Mouse (Mus musculus) CH12F3 (cell line): ENCODE measurements around the gene Rnf113a2.

ENCODE experiments used
- in situ Hi-C: fragments of 300-500 bp; cut with MboI; formaldehyde crosslinking; loops from 2 replicates; pipeline ENCODE4 v1.14.3; 2020; ENCODE audit warnings: low sequenced_read_pairs

Rnf113a2 gene

DNA sequence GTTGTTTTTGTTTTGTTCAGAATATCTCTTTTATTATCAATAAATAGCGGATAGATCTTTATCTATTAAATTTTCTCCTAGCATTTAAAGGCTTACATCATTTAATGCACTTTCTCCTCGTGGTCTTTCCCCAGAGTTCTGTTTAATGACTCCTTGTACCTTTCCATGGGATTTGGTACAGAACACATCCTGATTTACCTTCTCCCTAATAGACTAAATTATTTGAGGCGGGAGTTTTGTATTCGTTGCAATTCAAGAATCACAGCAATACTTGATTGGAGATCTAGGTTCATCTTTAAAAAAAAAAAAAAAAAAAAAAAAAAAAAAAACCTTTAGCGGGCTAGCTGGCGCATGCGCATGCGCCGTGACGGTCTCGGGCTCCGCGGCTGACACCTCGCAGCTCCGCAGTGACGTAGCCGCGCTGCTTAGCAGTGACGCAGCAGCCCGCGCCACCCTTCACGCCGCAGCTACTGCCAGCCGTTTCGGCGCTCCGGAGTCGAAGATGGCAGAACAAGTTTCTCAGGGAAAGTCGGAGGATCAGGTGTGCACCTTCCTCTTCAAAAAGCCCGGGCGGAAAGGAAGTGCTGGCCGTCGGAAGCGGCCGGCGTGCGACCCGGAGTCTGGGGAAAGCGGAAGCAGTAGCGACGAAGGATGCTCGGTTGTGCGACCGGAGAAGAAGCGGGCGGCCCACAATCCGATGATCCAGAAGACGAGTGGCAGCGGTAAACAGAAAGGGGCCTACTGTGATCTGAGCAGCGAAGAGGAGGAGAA lies at the start of gene Rnf113a2:
Gene Rnf113a2 (plus strand): TSS at position 363 of the 771 bp plus-strand sequence.
- in situ Hi-C loops, result no loop called here

DNA sequence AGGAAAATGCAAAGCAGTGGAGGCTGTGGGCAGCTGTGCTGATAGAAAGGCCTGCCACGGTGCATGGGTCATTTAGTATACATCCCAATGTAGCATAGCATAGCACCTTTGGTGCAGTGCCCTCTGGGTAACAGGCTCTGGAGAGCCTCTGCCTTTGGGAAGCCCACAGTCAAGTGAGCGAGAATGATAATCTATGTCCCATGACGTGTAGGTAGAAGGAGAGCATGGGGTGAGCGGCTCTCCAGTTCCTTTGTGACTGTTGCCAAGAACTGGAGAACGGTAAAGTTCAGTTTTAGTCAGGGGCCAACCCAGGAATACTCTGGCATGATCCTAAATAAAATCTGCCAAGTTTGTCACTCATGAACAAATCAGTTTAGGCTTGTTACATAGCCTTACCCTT lies 45.3 kb upstream of the Rnf113a2 start:
- in situ Hi-C loops, result no loop called here

DNA sequence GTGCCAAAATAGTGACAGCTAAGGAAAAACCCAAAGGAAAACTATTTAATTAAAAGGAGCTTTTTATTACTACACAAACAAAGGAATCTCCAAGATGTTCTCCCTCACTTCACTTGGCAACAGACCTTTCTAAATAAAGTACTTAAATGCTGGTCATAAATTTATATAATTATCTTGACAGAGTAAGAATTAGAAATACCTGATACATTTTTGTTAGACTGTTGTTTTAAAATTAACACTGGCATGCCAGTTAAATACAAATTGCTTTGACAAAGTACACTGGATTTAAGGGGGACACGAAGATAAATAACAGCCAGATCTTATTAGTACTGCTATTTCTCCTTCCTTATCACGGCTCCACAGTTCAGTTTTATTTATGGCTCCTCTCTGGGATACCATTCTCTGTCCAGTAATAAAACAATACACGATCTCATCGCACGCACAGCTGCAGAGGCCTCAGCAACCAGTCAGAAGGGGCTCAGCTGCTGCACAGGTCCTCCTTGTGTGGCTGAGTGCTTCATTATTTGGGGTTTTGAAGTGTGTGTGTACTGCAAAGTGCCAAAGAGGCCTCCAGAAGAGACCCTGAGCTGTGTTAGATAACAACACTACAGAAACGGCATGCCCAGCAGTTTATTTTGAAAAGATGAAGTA lies 43.0 kb upstream of the Rnf113a2 start:
- in situ Hi-C loops, result no loop called here

DNA sequence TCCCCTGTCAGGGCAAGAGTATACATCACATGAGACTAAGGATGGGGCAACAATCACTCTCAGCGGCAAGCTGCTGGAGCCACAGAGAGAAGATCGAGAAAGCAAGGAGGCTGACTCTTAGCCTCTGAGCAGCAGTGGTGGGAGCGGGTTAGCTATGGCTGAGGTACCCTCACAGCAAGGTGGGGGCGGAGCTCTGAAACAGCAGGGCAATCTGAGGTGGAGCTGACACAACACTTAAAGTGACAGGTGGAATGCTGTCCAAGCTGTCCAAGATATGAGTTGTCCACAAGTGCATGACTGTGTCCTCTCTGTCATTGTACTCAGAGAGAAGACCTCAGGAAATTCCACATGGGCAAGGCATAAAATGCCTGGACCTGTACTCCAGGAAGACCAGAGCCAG lies 34.6 kb upstream of the Rnf113a2 start:
- in situ Hi-C loops, result no loop called here

DNA sequence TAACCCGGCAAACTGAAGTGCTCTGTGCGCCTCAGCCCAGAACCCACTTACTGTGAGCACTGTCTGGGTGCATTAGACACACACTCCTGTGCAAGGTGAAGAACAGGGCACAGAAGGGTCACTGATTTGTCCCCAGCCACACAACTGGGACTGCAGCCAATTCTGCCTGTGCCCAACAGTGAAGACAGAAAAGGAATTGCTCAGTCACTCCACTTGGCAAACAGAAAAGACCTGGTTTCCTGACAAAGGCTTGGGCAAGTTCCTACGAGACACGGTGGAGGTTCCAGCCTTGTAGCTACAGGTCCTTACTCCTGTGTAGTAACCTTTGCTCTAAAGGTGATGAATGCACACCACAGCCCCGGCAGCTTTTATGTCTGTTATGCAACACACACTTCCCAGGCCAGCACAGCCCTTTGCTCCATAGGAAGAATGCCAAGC lies 32.3 kb upstream of the Rnf113a2 start:
- in situ Hi-C loops, result no loop called here

DNA sequence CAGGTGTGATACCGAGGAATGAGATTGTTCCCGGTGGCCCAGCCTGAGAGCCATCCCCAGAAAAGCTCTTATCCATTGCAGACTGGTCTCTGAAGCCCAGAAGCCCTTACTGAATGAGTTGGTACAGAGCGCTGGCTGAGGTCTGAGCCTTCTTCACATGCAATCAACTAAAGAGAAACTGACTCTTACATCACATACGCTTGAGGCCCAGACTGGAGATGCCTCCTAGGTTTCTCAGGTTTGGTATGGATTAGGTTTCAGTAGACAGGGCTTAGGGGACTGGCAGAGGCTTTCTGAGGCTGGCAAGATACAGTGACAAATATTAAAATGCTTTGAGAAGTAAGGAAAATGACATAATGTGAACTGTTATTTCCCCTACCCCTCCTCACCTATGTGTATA lies 31.6 kb upstream of the Rnf113a2 start:
- in situ Hi-C loops, result no loop called here

DNA sequence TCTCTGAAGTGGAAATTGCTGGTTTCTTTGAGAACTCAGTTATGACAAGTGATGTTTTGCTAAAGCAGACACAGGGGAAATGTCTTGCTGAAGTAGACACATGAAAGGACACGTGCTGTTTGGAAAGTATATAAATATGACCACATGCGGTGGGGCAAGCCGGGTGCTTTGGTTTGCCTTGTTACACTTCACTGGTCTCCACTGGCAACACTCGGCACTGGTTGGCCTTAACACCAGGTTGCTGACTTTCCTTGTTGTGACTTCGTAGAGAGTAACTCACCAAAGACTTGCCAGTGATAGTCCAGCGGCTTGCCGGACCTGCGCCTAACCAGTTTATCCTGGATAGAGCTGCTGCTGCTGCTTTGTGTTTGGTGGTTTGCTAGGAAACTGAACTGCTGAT lies 28.9 kb upstream of the Rnf113a2 start:
- in situ Hi-C loops, result no loop called here

DNA sequence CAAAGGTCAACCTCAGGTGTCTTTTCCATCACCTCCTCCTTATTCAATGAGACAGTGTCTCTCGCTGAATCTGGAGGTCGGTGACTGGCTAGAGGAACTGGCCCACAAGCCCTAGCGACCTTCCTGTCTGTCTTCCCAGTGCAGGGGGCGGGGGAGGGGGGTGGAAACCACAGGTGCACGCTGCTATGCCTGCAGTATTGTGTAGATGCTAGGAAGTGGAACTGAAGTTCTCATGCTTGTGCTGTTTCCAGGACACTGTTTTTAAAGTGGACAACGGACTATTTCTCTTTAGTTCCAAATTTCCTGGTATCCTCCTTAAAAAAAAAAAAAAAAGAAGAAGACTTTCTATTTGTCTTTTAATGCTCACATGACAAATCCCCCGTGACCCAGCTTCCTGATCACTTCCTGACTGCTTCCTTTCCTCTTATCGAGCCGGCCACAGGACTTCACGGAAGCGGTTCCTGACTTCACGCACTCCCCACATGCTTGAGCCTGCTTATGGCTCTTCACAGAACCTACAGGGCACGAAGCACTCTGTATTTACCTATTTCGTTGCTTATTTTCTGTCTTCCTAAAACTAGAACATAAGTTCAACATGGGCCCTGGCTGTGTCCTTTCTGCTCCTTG lies 28.1 kb upstream of the Rnf113a2 start:
- in situ Hi-C loops, result no loop called here

DNA sequence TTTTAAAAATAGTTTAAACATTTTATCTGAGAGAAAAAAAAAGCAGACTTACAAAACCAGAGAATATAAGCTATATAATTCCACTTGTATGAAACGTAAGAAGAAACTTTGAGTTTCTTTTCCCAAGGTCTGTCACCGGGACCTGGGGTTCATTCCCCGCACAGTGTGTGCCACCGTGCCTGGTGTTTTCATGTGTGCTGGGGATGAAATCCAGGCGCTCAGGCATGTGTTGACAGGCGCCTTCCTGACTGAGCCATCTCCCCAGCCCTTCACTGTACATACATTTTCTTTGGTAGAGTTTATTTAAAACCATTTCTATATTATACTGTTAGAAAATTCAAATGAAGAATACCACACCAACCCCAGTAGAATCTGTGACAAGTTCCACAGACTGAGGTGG lies 26.7 kb upstream of the Rnf113a2 start:
- in situ Hi-C loops, result no loop called here

DNA sequence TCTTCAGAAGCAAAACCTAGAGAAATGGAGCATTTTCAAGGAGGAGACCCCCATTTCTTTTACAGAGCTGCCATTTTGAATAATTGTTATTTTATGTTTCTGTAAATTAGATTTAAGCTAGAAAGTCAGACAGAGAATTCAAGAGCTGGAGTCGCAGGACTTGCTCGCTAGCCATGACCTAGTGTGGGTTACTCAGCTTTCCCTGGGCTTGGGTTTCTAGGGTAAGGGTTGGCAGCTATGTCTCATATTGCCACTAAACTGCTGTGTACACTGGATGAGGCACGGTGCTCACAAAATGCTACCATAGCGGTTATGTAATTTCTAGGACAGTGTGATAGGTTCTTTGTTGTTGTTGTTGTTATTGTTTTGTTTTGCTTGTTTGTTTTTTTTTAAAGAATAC lies 24.3 kb upstream of the Rnf113a2 start:
- in situ Hi-C loops, result no loop called here

DNA sequence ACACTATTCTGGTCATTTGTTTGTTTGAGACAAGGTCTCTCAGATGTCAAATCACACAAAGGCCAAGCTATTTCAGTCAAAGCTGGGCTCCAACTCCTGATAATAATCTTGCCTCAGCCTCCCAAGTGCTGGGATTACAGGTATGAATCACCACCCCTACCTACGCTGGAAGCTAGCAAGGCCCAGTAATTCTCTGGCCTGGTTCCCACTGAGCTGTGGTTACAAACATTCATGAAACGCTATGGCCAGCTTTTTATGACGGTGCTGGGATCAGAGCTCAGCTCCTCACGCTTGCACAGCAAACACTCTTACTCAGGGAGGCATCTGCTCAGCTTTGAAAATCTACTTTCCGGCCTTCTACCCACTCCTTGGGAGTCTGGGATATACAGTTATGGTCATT lies 23.1 kb upstream of the Rnf113a2 start:
- in situ Hi-C loops, result no loop called here

DNA sequence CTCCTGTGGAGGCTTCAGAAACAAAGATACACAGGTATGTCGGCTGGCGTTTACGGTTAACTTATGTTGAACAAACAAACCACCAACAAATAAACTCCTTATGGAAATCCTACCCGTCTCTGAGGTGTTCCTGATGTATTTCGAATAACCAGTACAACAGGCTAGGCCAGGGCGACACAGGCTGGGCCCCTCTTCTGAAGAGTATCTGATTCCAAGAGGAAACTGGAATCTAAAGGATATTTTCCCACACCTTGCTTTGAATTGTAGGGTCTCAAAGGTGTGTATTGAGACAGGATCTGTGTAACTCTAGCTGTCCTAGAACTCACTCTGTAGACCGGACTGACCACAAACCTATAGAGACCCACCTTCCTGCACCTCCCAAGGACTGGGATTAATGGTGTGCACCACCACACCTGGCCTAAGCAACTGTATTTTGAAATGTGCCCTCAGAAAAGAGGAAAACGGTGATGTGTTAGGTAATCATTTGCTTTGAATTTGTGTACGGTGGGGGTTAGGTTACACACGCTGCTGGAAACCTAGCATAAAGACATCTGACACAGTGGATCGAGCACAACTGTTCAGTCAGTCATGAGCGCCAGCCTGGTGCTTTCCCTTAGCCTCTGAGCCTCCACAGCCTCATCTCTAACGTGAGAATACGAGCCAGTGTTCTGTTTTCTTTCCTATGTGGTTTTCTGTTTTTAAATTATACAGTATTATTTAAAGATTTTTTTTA lies 19.9 kb upstream of the Rnf113a2 start:
- in situ Hi-C loops, result no loop called here

DNA sequence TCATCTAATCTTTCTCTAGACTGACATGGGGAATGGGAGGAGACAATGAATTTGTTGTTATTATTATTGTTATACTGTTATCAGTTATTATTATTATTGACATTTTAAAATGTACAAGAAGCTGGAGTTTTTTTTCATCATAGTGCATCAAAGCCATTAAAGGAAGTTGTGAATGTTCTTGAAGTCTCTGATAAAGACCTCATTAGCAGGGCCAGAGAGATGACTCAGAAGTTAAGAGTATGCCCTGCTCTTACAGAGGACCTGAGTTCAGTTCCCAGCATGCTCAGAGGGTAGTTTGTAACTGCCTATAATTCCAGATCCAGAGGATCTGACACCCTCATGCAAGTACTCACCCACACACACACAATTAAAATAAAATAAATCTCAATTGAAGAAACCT lies 19.3 kb upstream of the Rnf113a2 start:
- in situ Hi-C loops, result no loop called here

DNA sequence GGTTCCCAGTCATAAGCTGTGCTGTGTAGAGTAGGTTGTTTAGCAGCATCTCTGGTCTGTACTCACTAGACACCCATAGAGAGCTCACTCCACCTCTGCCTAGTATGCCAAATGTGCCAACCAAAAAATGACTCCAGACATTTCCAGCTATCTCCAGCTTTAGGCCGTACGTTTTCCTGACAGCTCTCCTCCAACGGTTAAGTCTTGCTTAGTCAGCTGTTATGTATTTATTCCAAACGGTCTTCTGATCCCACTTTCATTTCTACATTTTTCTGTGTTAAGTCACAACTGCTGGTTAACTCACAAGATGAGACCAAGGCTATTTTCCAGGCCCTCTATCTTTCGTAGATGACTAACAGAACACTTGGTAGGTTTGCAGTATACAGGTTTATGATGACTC lies 18.4 kb upstream of the Rnf113a2 start:
- in situ Hi-C loops, result no loop called here

DNA sequence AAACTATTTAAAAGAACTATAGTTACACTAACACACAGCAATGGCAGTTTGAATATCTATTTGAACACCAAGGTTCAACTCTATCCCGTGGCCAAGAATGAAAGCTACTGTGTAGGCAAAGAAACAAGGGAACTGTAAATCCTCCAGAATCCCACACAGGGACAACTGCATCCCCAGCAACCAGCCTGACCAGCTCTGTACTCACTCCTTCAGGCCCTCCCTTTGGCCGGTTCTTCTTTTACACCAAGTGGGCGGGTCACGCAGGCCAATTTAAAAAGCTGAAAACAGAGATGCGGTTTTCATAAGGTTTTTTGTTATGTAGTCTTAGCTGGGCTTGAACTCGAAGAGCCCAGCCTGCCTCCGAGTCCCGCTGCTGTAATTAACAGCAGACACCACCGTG lies 17.9 kb upstream of the Rnf113a2 start:
- in situ Hi-C loops, result no loop called here

DNA sequence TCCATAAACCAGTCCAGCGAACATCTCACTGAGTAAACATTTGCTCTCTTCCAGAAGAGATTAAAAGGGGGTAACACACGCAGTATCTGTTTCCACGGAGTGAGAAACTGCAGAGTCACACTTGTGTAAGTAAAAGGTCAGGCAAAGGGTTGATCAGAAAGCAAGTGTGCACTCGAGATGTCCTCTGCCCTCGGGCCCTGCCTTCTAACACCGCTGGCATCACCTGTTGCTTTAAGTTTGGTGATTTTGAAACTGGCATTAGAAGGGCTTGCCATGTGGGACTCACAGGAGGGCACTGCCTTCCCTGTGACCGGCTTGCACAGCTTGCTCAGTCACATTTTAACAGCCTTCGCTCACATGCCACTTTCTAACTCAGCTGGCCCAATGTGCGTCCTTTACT lies 17.3 kb upstream of the Rnf113a2 start:
- in situ Hi-C loops, result no loop called here

DNA sequence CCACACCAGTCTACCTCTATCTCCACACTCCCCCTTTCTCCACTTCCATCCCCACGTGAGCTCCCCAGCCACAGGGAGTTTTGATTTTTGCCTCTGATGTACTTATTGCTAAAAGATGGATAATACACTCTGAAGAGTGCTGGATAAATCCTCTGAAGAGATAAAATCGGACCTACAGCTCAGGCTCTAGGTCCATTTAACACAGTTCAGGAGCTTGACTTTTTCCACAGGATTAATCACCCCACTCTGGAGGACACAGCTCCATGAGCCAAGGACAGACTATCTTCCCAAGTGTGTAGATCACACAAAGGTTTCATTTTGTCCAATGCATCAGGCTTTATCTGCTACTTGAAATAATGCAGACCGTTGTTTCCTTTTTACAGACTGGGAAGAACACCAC lies 16.9 kb upstream of the Rnf113a2 start:
- in situ Hi-C loops, result no loop called here

DNA sequence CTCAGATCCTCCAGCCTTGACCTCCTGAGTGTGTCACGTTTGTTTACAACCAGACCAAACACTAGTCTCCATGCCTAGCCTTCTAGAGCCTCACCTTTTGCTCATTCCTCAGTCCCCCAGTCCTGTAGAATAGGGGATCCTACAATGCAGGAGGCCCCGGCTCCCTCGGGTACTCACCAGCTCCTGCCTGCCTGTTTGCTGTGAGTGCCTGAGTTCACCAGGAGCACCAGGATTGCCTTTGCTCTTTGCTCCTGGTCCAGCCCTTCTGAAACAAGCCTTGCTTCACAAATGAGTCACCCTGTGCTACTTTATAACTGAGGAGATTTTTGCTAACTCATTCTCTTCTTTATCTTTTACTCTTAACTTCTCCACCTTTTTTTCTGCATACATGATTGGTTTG lies 16.3 kb upstream of the Rnf113a2 start:
- in situ Hi-C loops, result no loop called here

DNA sequence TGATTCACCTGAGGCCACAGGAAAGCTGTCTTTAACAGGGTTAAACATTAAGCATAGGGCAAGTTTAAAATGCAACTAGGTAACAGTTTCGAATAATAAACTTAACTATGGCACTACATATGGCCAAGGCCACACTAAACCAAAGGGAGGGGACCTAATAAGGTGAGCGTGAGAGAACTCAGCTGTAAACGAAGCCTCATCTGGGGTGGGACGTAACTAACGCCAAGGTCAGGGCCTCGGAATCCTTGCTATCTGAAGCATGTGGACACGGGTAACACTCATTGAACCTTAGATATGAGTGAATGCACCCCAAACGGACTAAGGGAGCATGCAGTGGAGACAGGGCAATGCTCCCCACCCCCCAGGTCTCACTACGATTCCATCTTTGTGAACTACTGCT lies 14.1 kb upstream of the Rnf113a2 start:
- in situ Hi-C loops, result no loop called here

DNA sequence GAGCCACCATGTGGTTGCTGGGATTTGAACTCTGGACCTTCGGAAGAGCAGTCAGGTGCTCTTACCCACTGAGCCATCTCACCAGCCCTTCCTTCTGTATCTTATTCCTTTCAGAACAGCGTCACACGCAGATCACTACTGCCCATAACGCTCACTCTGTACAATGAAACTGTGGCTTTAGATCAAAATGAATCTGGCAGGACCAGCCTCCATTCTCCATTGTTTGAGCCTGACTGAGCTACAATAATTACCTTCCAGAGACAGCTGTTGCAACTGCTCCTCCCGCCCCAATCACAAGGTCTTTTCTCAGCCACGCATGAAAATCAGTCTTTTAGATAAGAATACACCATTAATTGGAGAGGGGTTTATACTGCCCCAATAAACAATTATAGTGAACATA lies 12.5 kb upstream of the Rnf113a2 start:
- in situ Hi-C loops, result no loop called here

DNA sequence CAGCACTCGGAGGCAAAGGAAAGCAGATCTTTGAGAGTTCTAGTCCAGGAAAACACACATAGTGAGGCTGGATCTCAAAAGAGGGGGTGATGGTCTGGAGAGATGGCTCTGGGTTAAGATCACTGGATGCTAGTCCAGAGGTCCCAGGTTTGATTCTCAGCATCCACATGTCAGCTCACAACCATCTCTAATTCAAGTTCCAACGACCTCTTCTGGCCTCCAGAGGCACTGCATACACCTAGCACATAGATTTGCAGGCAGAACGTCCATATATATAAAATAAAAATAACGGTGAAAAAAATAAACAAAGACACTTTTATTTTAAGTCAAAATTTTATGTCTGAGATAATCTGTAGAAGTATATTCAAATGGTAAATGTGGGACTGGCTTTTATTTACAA lies 9.7 kb upstream of the Rnf113a2 start:
- in situ Hi-C loops, result no loop called here
